Mouse (Mus musculus): ENCODE results near the gene Hist1h2ap. TPM values are rescaled to one million over a fixed set of nuclear protein-coding genes. Genes with fewer than 3 reads are reported as not detected.
A peak's percentile ranks its signal among the peaks of the same experiment; 100 is the strongest.
"Not testable (repeated sequence)": the region's sequence is repeated elsewhere in the genome, so short reads cannot be mapped to it uniquely, and the experiment has no call there.

Hist1h2ap gene
- polyA plus RNA-seq, 1 experiment from 2014 or later, result 4,141 TPM

DNA sequence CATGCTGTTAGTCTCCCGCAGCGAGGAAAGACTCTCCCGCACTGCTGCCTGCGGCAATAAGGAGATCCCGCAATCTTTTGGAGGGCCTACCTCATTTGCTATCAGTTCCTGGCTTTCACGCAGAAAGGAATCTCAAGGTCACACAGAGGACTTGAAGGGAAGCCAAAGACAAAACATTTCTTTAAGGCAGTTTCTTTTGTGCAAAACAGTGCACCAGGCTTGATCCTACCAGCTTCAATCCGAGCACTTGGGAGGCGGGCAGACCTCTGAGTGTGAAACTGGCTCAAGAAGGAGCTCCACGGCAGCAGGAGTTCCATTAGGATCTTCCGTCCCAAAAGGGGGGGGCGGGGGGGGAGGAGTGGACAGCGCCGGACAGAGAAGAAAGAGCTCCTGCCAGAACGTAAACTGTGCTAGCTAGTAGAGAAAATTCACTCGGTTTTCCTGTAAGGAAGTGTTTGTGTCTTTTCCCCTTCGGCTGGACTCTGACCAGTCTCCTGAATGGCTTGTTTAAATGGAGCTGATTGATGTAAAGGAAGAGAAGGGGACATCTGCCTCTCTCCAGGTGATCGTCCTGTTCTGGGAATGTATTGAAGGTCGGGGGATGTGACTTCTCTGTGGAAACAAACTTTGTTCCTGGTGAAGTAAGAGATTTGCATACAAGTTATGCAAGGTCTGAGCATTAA, 42.6 kb downstream of the Hist1h2ap start:
- H3K4me3 ChIP-seq (ENCODE audit: low read depth, low read length), result no peak overlapping the region
- peak; percentile 19 for DNase-seq (ENCODE audit: low spot score)
- H3K27me3 ChIP-seq (ENCODE audit: control insufficient read depth, insufficient read depth, low read length), result no peaks in the 10 kb centered on the region
- H3K4me2 ChIP-seq (ENCODE audit: low read depth), result peak overlapping the region; percentile 25
- no peak for ATAC-seq (ENCODE audit: insufficient read depth, low FRiP score, low TSS enrichment)
- peaks cover 9% of the 10 kb centered on the region; the same call in 1 of the 2 replicates for H3K4me1 ChIP-seq (ENCODE audit: control insufficient read depth, insufficient read depth, low read length)
- no peaks in the 10 kb centered on the region for H3K36me3 ChIP-seq (ENCODE audit: control insufficient read depth, insufficient read depth, low read length)
- H3K9ac ChIP-seq (ENCODE audit: low read length), result peak overlapping the region; percentile 11
- no peaks in the 10 kb centered on the region for H3K9me3 ChIP-seq (ENCODE audit: control insufficient read depth, low read length)
- WGBS, result 5% methylated on average over 18 of the region's 18 CpGs
- no peak overlapping the region for H3K27ac ChIP-seq (ENCODE audit: low read depth, low read length)

- WGBS, result 63% methylated on average over 6 of the region's 6 CpGs
- no peak for DNase-seq (ENCODE audit: low spot score)
- no peak overlapping the region for H3K27ac ChIP-seq (ENCODE audit: low read depth, low read length)
- peaks cover 9% of the 10 kb centered on the region; the same call in 1 of the 2 replicates for H3K4me1 ChIP-seq (ENCODE audit: control insufficient read depth, insufficient read depth, low read length)
- no peak overlapping the region for H3K9ac ChIP-seq (ENCODE audit: low read length)
- H3K27me3 ChIP-seq (ENCODE audit: control insufficient read depth, insufficient read depth, low read length), result no peaks in the 10 kb centered on the region
- no peak overlapping the region for H3K4me2 ChIP-seq (ENCODE audit: low read depth)
- H3K9me3 ChIP-seq (ENCODE audit: control insufficient read depth, low read length), result no peaks in the 10 kb centered on the region
- no peaks in the 10 kb centered on the region for H3K36me3 ChIP-seq (ENCODE audit: control insufficient read depth, insufficient read depth, low read length)
- no peak overlapping the region for H3K4me3 ChIP-seq (ENCODE audit: low read depth, low read length)
- no peak for ATAC-seq (ENCODE audit: insufficient read depth, low FRiP score, low TSS enrichment)
Measured at GRCm38 (mm10) chr13:21789925-21790324, 43.4 kb downstream of the Hist1h2ap start.

DNA sequence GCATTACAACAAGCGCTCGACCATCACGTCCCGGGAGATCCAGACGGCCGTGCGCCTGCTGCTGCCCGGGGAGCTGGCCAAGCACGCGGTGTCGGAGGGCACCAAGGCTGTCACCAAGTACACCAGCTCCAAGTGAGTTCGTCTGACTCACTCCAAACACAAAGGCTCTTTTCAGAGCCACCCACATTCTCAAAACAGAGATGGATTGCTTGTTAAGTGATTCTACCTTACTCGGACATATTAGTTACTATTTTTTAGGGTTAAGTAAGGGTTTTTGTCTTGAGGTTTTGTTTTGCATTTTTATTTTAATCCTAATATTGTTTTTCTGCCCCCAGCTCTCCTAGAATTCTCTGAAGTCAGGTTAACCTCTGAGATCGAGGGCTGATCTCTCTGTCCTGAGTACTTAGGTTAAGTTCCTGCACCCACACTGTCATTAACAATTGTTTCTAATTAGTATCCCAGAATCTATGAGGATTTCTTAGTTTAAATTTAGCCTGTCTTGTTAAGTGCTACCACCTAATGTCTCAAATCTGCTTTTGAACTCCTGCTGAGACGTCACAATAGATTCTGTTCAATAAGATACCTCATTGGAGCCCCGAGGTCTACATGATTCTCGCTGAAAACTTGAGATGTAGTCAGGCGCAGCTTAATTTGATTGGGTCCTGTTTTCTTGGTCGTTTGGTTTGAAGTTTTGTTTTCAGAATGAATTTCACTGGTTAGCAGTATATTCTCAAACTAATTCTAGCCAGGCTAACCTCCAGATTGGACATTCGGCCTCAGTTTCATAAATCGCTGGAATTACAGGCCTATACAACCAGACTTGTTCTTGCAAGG, 45.3 kb downstream of the Hist1h2ap start:
- peaks cover 18% of the 10 kb centered on the region; the same call in 1 of the 2 replicates for H3K4me1 ChIP-seq (ENCODE audit: control insufficient read depth, insufficient read depth, low read length)
- ATAC-seq (ENCODE audit: insufficient read depth, low FRiP score, low TSS enrichment), result peak; percentile 21
- H3K27ac ChIP-seq (ENCODE audit: low read depth, low read length), result peak overlapping the region; percentile 78

GRCm38 (mm10) chr13:21786899-21787629, 46.2 kb downstream of the Hist1h2ap start, which contains the start of the genes Hist1h2an and Hist1h2bp:
Gene Hist1h2an, minus strand, starts transcription at chr13:21787218.
Gene Hist1h2bp, plus strand, starts transcription at chr13:21787461.
- H3K27me3 ChIP-seq (ENCODE audit: control insufficient read depth, insufficient read depth, low read length); H3K36me3 ChIP-seq (ENCODE audit: control insufficient read depth, insufficient read depth, low read length); H3K9me3 ChIP-seq (ENCODE audit: control insufficient read depth, low read length): not testable (repeated sequence)
- DNase-seq (ENCODE audit: low spot score) (peak; percentile 87), ATAC-seq (ENCODE audit: insufficient read depth, low FRiP score, low TSS enrichment) (peak; percentile 94)
- 0% methylated on average over 36 of the region's 63 CpGs for WGBS
- peak within 1 kb of the TSS; percentile 43 for H3K4me2 ChIP-seq (ENCODE audit: low read depth)
- H3K4me1 ChIP-seq (ENCODE audit: control insufficient read depth, insufficient read depth, low read length), result peaks cover 18% of the 10 kb centered on the region; the same call in 1 of the 2 replicates
- peak within 1 kb of the TSS; percentile 25 for H3K4me3 ChIP-seq (ENCODE audit: low read depth, low read length)
- H3K9ac ChIP-seq (ENCODE audit: low read length), result peak within 1 kb of the TSS; percentile 57
- peak within 1 kb of the TSS; percentile 81 for H3K27ac ChIP-seq (ENCODE audit: low read depth, low read length)

More for the DNA sequence above, 45.3 kb downstream of the Hist1h2ap start:
- peak; percentile 21 for DNase-seq (ENCODE audit: low spot score)
- WGBS, result 16% methylated on average over 14 of the region's 21 CpGs
- peak overlapping the region; percentile 40 for H3K4me2 ChIP-seq (ENCODE audit: low read depth)
- H3K27me3 ChIP-seq (ENCODE audit: control insufficient read depth, insufficient read depth, low read length), result no peaks in the 10 kb centered on the region
- H3K9me3 ChIP-seq (ENCODE audit: control insufficient read depth, low read length), result no peaks in the 10 kb centered on the region
- H3K36me3 ChIP-seq (ENCODE audit: control insufficient read depth, insufficient read depth, low read length), result no peaks in the 10 kb centered on the region
- 0 out of 2 replicates have a peak overlapping the region, but pooled peaks have one; percentile 10 for H3K4me3 ChIP-seq (ENCODE audit: low read depth, low read length)
- peak overlapping the region; percentile 54 for H3K9ac ChIP-seq (ENCODE audit: low read length)

DNA sequence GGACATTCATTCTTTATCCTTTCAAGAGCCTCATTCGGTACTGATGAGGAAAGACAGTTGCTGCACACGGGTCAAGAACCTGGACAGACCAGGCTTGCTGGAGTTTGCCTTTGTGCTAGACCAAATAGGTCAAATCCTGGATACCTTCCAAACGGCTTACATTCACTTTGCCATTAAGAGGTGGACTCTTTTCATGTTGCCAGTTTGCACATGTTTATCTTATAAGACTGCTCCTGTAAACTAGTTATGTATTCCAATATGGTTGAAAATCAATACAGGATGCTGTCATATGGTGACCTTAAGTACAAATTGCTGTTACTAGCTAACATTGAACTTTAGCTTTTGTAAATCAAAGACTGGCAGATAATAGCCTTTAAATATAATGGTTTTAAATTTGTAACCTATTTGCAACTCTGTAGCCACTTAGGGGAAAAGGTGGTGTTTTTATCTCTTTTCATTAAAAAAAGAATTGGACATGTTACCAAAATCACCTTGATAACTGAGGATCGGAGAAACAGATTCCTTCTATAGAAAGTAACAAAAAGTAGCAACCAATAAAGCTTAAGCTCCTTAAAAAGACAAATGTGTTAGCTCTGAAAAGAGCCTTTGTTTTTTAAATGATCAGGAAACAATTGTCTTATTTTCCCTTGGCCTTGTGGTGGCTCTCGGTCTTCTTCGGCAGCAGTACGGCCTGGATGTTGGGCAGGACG, 47.0 kb downstream of the Hist1h2ap start:
- peak; percentile 42 for DNase-seq (ENCODE audit: low spot score)
- Histone ChIP-seq H3K4me2 (ENCODE audit: low read depth) (peak overlapping the region; percentile 43), H3K9ac (ENCODE audit: low read length) (peak overlapping the region; percentile 57), H3K27me3 (ENCODE audit: control insufficient read depth, insufficient read depth, low read length) (no peaks in the 10 kb centered on the region), H3K4me1 (ENCODE audit: control insufficient read depth, insufficient read depth, low read length) (peaks cover 18% of the 10 kb centered on the region; the same call in 1 of the 2 replicates), H3K36me3 (ENCODE audit: control insufficient read depth, insufficient read depth, low read length) (no peaks in the 10 kb centered on the region), H3K4me3 (ENCODE audit: low read depth, low read length) (peak overlapping the region; percentile 25), H3K9me3 (ENCODE audit: control insufficient read depth, low read length) (no peaks in the 10 kb centered on the region), H3K27ac (ENCODE audit: low read depth, low read length) (peak overlapping the region; percentile 81)
- WGBS, result 4% methylated on average over 8 of the region's 8 CpGs
- no peak for ATAC-seq (ENCODE audit: insufficient read depth, low FRiP score, low TSS enrichment)

- Histone ChIP-seq H3K27me3 (ENCODE audit: control insufficient read depth, insufficient read depth, low read length) (no peaks in the 10 kb centered on the region), H3K9ac (ENCODE audit: low read length) (peak overlapping the region; percentile 55), H3K4me3 (ENCODE audit: low read depth, low read length) (no peak overlapping the region), H3K27ac (ENCODE audit: low read depth, low read length) (peak overlapping the region; percentile 87), H3K4me1 (ENCODE audit: control insufficient read depth, insufficient read depth, low read length) (peaks cover 13% of the 10 kb centered on the region; the same call in 1 of the 2 replicates), H3K9me3 (ENCODE audit: control insufficient read depth, low read length) (no peaks in the 10 kb centered on the region), H3K36me3 (ENCODE audit: control insufficient read depth, insufficient read depth, low read length) (no peaks in the 10 kb centered on the region), H3K4me2 (ENCODE audit: low read depth) (peak overlapping the region; percentile 50)
- ATAC-seq (ENCODE audit: insufficient read depth, low FRiP score, low TSS enrichment) (no peak), DNase-seq (ENCODE audit: low spot score) (no peak)
- 16% methylated on average over 6 of the region's 6 CpGs for WGBS
Measured at GRCm38 (mm10) chr13:21784311-21784710, 49.0 kb downstream of the Hist1h2ap start.

GRCm38 (mm10) chr13:21783734-21784161, 49.6 kb downstream of the Hist1h2ap start:
- H3K9ac ChIP-seq (ENCODE audit: low read length), result peak overlapping the region; percentile 55
- peak overlapping the region; percentile 87 for H3K27ac ChIP-seq (ENCODE audit: low read depth, low read length)
- peak overlapping the region; percentile 50 for H3K4me2 ChIP-seq (ENCODE audit: low read depth)
- peak overlapping the region; percentile 38 for H3K4me3 ChIP-seq (ENCODE audit: low read depth, low read length)
- no peak for ATAC-seq (ENCODE audit: insufficient read depth, low FRiP score, low TSS enrichment)
- H3K9me3 ChIP-seq (ENCODE audit: control insufficient read depth, low read length), result no peaks in the 10 kb centered on the region
- WGBS, result 3% methylated on average over 9 of the region's 9 CpGs
- H3K36me3 ChIP-seq (ENCODE audit: control insufficient read depth, insufficient read depth, low read length), result no peaks in the 10 kb centered on the region
- H3K4me1 ChIP-seq (ENCODE audit: control insufficient read depth, insufficient read depth, low read length), result peaks cover 13% of the 10 kb centered on the region; the same call in 1 of the 2 replicates
- no peaks in the 10 kb centered on the region for H3K27me3 ChIP-seq (ENCODE audit: control insufficient read depth, insufficient read depth, low read length)
- DNase-seq (ENCODE audit: low spot score), result peak; percentile 53

GRCm38 (mm10) chr13:21783255-21783617, 50.1 kb downstream of the Hist1h2ap start, which contains the start of gene Hist1h3i:
Gene Hist1h3i, minus strand, starts transcription at chr13:21783370.
- 0% methylated on average over 13 of the region's 20 CpGs for WGBS
- Histone ChIP-seq H3K27ac (ENCODE audit: low read depth, low read length) (peak within 1 kb of the TSS; percentile 87), H3K4me1 (ENCODE audit: control insufficient read depth, insufficient read depth, low read length) (peaks cover 13% of the 10 kb centered on the region; the same call in 1 of the 2 replicates), H3K4me2 (ENCODE audit: low read depth) (peak within 1 kb of the TSS; percentile 66), H3K27me3 (ENCODE audit: control insufficient read depth, insufficient read depth, low read length) (no peaks in the 10 kb centered on the region), H3K4me3 (ENCODE audit: low read depth, low read length) (peak within 1 kb of the TSS; percentile 38), H3K9me3 (ENCODE audit: control insufficient read depth, low read length) (no peaks in the 10 kb centered on the region), H3K36me3 (ENCODE audit: control insufficient read depth, insufficient read depth, low read length) (no peaks in the 10 kb centered on the region), H3K9ac (ENCODE audit: low read length) (peak within 1 kb of the TSS; percentile 60)
- ATAC-seq (ENCODE audit: insufficient read depth, low FRiP score, low TSS enrichment) (peak; percentile 60), DNase-seq (ENCODE audit: low spot score) (peak; percentile 68)
